Mouse (Mus musculus) thymus, adult 2 months (tissue): Measurements from ENCODE around the gene Ptcd1.

Experiments
- CTCF ChIP-seq: fragments of 200-500 bp; IDR thresholded peaks from 2 replicates; pipeline ENCODE4 v1.5.1; 2012; ENCODE audit warnings: mild to moderate bottlenecking, control low read depth, low read length, moderate library complexity, borderline replicate concordance; ENCODE audit not compliant: control insufficient read depth, poor library complexity, insufficient read depth; ENCODE audit errors: extremely low read depth
- POLR2A ChIP-seq: fragments of 200-500 bp; IDR thresholded peaks from 2 replicates; pipeline ENCODE4 v1.6.1; 2012; ENCODE audit warnings: mild to moderate bottlenecking, low read length, control low read depth, moderate library complexity; ENCODE audit not compliant: control insufficient read depth, poor library complexity, insufficient read depth; ENCODE audit errors: extremely low read depth

GRCm38 (mm10) chr5:145115736-145116135, 51.2 kb downstream of the Ptcd1 start:
- TF ChIP-seq POLR2A (no peak), CTCF (no peak)
